Mouse (Mus musculus) heart, embryonic 13.5 days (tissue): ENCODE data around the gene Cacna1d. TPM values are rescaled to one million over a fixed set of nuclear protein-coding genes. Genes with fewer than 3 reads are reported as not detected.

Experiments used
- ATAC-seq: fragments of 200-750 bp; cut with Nextera tagmentation; 2 replicates; pipeline ENCODE4 v1.8.0; 2017; ENCODE audit warnings: moderate TSS enrichment; ENCODE audit not compliant: insufficient number of reproducible peaks, low FRiP score, low TSS enrichment; ENCODE audit errors: extremely low read depth
- H3K27ac ChIP-seq: fragments of 300-500 bp; sonication (generic); replicated peaks from 2 replicates; pipeline ENCODE4 v1.5.1; 2015; ENCODE audit warnings: moderate library complexity, mild to moderate bottlenecking, inconsistent platforms
- H3K27me3 ChIP-seq: fragments of 300-500 bp; sonication (generic); replicated peaks from 2 replicates; pipeline ENCODE4 v1.6.1; 2015; ENCODE audit warnings: mild to moderate bottlenecking, inconsistent platforms
- H3K36me3 ChIP-seq: fragments of 300-500 bp; sonication (generic); 2 replicates; pipeline ENCODE4 v1.6.1; 2015; ENCODE audit warnings: mild to moderate bottlenecking, inconsistent platforms
- H3K4me1 ChIP-seq: fragments of 300-500 bp; sonication (generic); 2 replicates; pipeline ENCODE4 v1.6.1; 2015; ENCODE audit warnings: inconsistent platforms
- H3K4me2 ChIP-seq: fragments of 300-500 bp; sonication (generic); 2 replicates; pipeline ENCODE4 v1.6.1; 2015; ENCODE audit warnings: inconsistent platforms, mild to moderate bottlenecking, moderate library complexity
- H3K4me3 ChIP-seq: fragments of 300-500 bp; sonication (generic); 2 replicates; pipeline ENCODE4 v1.5.1; 2015; ENCODE audit warnings: moderate library complexity, mild to moderate bottlenecking, inconsistent platforms
- H3K9ac ChIP-seq: fragments of 300-500 bp; sonication (generic); 2 replicates; pipeline ENCODE4 v1.6.1; 2015; ENCODE audit warnings: inconsistent platforms, mild to moderate bottlenecking, moderate library complexity
- H3K9me3 ChIP-seq: fragments of 300-500 bp; sonication (generic); 2 replicates; pipeline ENCODE4 v1.6.1; 2016; ENCODE audit warnings: inconsistent platforms
- WGBS: fragments of 180-500 bp; shearing (Covaris S2); methylation state at CpG from one replicate; pipeline ENCODE4 v1.1.7; 2015; ENCODE audit warnings: mixed read lengths; 5-methylcytosine and 5-hydroxymethylcytosine counted together
- polyA plus RNA-seq: library from polyadenylated mRNA; unstranded; fragments of >200 nt; fragmentation: Nextera tagmentation; extraction: Ambion mirVana; gene quantifications from 2 replicates; pipeline ENCODE4 v1.2.1, GENCODE M21; 2015

Gene Cacna1d
- polyA plus RNA-seq, 1 experiment from 2014 or later = 8.0 TPM

- 77% methylated on average over 12 of the region's 12 CpGs for WGBS
- Histone ChIP-seq H3K27me3 (no peaks in the 10 kb centered on the region), H3K4me2 (no peak overlapping the region), H3K36me3 (0 out of 2 replicates have a peak, but pooled peaks cover 8% of the 10 kb centered on the region), H3K9ac (no peak overlapping the region), H3K9me3 (no peaks in the 10 kb centered on the region), H3K4me3 (no peak overlapping the region), H3K27ac (no peak overlapping the region), H3K4me1 (no peaks in the 10 kb centered on the region)
- ATAC-seq = no peak
These were observed 424.5 kb downstream of the Cacna1d start for GRCm38 (mm10) chr14:30066752-30067151.

GRCm38 (mm10) chr14:30064864-30065263 lies 426.4 kb downstream of the Cacna1d start:
- H3K36me3 ChIP-seq = 0 out of 2 replicates have a peak, but pooled peaks cover 5% of the 10 kb centered on the region
- ATAC-seq = no peak
- 77% methylated on average over 2 of the region's 2 CpGs for WGBS
- H3K4me2 ChIP-seq = no peak overlapping the region
- no peaks in the 10 kb centered on the region for H3K4me1 ChIP-seq
- H3K4me3 ChIP-seq = no peak overlapping the region
- no peak overlapping the region for H3K27ac ChIP-seq
- H3K9ac ChIP-seq = no peak overlapping the region
- H3K27me3 ChIP-seq = no peaks in the 10 kb centered on the region
- no peaks in the 10 kb centered on the region for H3K9me3 ChIP-seq

GRCm38 (mm10) chr14:30056031-30056766 lies 435.1 kb downstream of the Cacna1d start:
- Histone ChIP-seq H3K9me3 (no peaks in the 10 kb centered on the region), H3K27ac (peak overlapping the region; percentile 45; the same call in 1 of the 2 replicates), H3K36me3 (no peaks in the 10 kb centered on the region), H3K9ac (no peak overlapping the region), H3K4me1 (peaks cover 11% of the 10 kb centered on the region), H3K4me2 (no peak overlapping the region; the same call in 1 of the 2 replicates), H3K4me3 (no peak overlapping the region), H3K27me3 (no peaks in the 10 kb centered on the region)
- WGBS = 55% methylated on average over 13 of the region's 13 CpGs
- no peak for ATAC-seq

GRCm38 (mm10) chr14:30054922-30055321 lies 436.3 kb downstream of the Cacna1d start:
- no peak overlapping the region for H3K4me3 ChIP-seq
- no peak overlapping the region for H3K27ac ChIP-seq
- no peaks in the 10 kb centered on the region for H3K36me3 ChIP-seq
- peaks cover 11% of the 10 kb centered on the region for H3K4me1 ChIP-seq
- H3K4me2 ChIP-seq = no peak overlapping the region
- WGBS = 73% methylated on average over 7 of the region's 7 CpGs
- no peaks in the 10 kb centered on the region for H3K9me3 ChIP-seq
- H3K27me3 ChIP-seq = no peaks in the 10 kb centered on the region
- H3K9ac ChIP-seq = no peak overlapping the region
- no peak for ATAC-seq

- peaks cover 15% of the 10 kb centered on the region for H3K4me1 ChIP-seq
- no peak overlapping the region for H3K27ac ChIP-seq
- H3K36me3 ChIP-seq = peaks cover 8% of the 10 kb centered on the region
- no peak overlapping the region for H3K4me3 ChIP-seq
- no peak overlapping the region for H3K9ac ChIP-seq
- H3K9me3 ChIP-seq = no peaks in the 10 kb centered on the region
- ATAC-seq = no peak
- 89% methylated on average over 8 of the region's 8 CpGs for WGBS
- no peak overlapping the region for H3K4me2 ChIP-seq
- H3K27me3 ChIP-seq = no peaks in the 10 kb centered on the region
These were observed 441.0 kb downstream of the Cacna1d start for GRCm38 (mm10) chr14:30050280-30050679.

GRCm38 (mm10) chr14:30048049-30048448 lies 443.2 kb downstream of the Cacna1d start:
- peaks cover 8% of the 10 kb centered on the region for H3K36me3 ChIP-seq
- H3K4me2 ChIP-seq = no peak overlapping the region
- no peaks in the 10 kb centered on the region for H3K27me3 ChIP-seq
- 82% methylated on average over 3 of the region's 3 CpGs for WGBS
- H3K9ac ChIP-seq = no peak overlapping the region
- peaks cover 21% of the 10 kb centered on the region for H3K4me1 ChIP-seq
- H3K27ac ChIP-seq = no peak overlapping the region
- no peaks in the 10 kb centered on the region for H3K9me3 ChIP-seq
- no peak overlapping the region for H3K4me3 ChIP-seq
- ATAC-seq = no peak

- Histone ChIP-seq H3K27me3 (no peaks in the 10 kb centered on the region), H3K36me3 (peaks cover 17% of the 10 kb centered on the region), H3K4me3 (no peak overlapping the region), H3K9ac (no peak overlapping the region), H3K4me1 (peaks cover 21% of the 10 kb centered on the region), H3K4me2 (no peak overlapping the region), H3K27ac (no peak overlapping the region), H3K9me3 (no peaks in the 10 kb centered on the region)
- ATAC-seq = no peak
- 90% methylated on average over 4 of the region's 4 CpGs for WGBS
These were observed 444.3 kb downstream of the Cacna1d start for GRCm38 (mm10) chr14:30046976-30047375.

- Histone ChIP-seq H3K27ac (peak overlapping the region; percentile 62), H3K4me2 (peak overlapping the region; percentile 19), H3K9ac (no peak overlapping the region), H3K4me3 (no peak overlapping the region), H3K9me3 (no peaks in the 10 kb centered on the region), H3K36me3 (peaks cover 18% of the 10 kb centered on the region), H3K4me1 (peaks cover 21% of the 10 kb centered on the region), H3K27me3 (no peaks in the 10 kb centered on the region)
- 49% methylated on average over 8 of the region's 8 CpGs for WGBS
- ATAC-seq = no peak
These were observed 445.5 kb downstream of the Cacna1d start for GRCm38 (mm10) chr14:30045704-30046220.

- 58% methylated on average over 10 of the region's 10 CpGs for WGBS
- H3K27ac ChIP-seq = peak overlapping the region; percentile 62
- peaks cover 21% of the 10 kb centered on the region for H3K4me1 ChIP-seq
- no peak overlapping the region for H3K9ac ChIP-seq
- ATAC-seq = no peak
- H3K4me2 ChIP-seq = peak overlapping the region; percentile 19
- no peaks in the 10 kb centered on the region for H3K9me3 ChIP-seq
- H3K27me3 ChIP-seq = no peaks in the 10 kb centered on the region
- H3K4me3 ChIP-seq = no peak overlapping the region
- peaks cover 21% of the 10 kb centered on the region for H3K36me3 ChIP-seq
These were observed 446.0 kb downstream of the Cacna1d start for GRCm38 (mm10) chr14:30045239-30045638.

GRCm38 (mm10) chr14:30043356-30043940 lies 447.8 kb downstream of the Cacna1d start:
- no peaks in the 10 kb centered on the region for H3K9me3 ChIP-seq
- ATAC-seq = no peak

GRCm38 (mm10) chr14:30041836-30042235 lies 449.4 kb downstream of the Cacna1d start:
- H3K27me3 ChIP-seq = no peaks in the 10 kb centered on the region
- H3K4me1 ChIP-seq = peaks cover 21% of the 10 kb centered on the region
- no peak overlapping the region for H3K9ac ChIP-seq
- 83% methylated on average over 9 of the region's 9 CpGs for WGBS
- H3K27ac ChIP-seq = no peak overlapping the region
- H3K4me2 ChIP-seq = no peak overlapping the region
- H3K4me3 ChIP-seq = no peak overlapping the region
- H3K36me3 ChIP-seq = peaks cover 12% of the 10 kb centered on the region
- no peaks in the 10 kb centered on the region for H3K9me3 ChIP-seq
- no peak for ATAC-seq

More at GRCm38 (mm10) chr14:30043356-30043940, 447.8 kb downstream of the Cacna1d start:
- Histone ChIP-seq H3K4me1 (peaks cover 21% of the 10 kb centered on the region), H3K27ac (no peak overlapping the region), H3K36me3 (peaks cover 16% of the 10 kb centered on the region), H3K27me3 (no peaks in the 10 kb centered on the region), H3K4me2 (no peak overlapping the region), H3K4me3 (no peak overlapping the region), H3K9ac (no peak overlapping the region)
- WGBS = 77% methylated on average over 7 of the region's 7 CpGs
